Mouse (Mus musculus): Measurements from ENCODE around the gene Lmln.
"Not testable (repeated sequence)": the region's sequence is repeated elsewhere in the genome, so short reads cannot be mapped to it uniquely, and the experiment has no call there.

The Lmln gene

GRCm38 (mm10) chr16:33141758-33142280, 79.5 kb downstream of the Lmln start:
- DNase-seq: no peak

- no peak for DNase-seq
Measured at GRCm38 (mm10) chr16:33143452-33143851, 81.1 kb downstream of the Lmln start.

GRCm38 (mm10) chr16:33146185-33146584, 83.9 kb downstream of the Lmln start:
- no peak for DNase-seq

GRCm38 (mm10) chr16:33148135-33148534, 85.8 kb downstream of the Lmln start:
- no peak for DNase-seq

- DNase-seq: not testable (repeated sequence)
Measured at GRCm38 (mm10) chr16:33150875-33151274, 88.6 kb downstream of the Lmln start.

- DNase-seq: peak in 1 of 2 experiments; percentile 31
Measured at GRCm38 (mm10) chr16:33151558-33151957, 89.2 kb downstream of the Lmln start.

- DNase-seq: peak in 1 of 2 experiments; percentile 38
Measured at GRCm38 (mm10) chr16:33154992-33155391, 92.7 kb downstream of the Lmln start.

GRCm38 (mm10) chr16:33158006-33158405, 95.7 kb downstream of the Lmln start:
- DNase-seq: no peak

- no peak for DNase-seq
Measured at GRCm38 (mm10) chr16:33158590-33159071, 96.3 kb downstream of the Lmln start.

GRCm38 (mm10) chr16:33159363-33159762, 97.0 kb downstream of the Lmln start:
- no peak for DNase-seq

GRCm38 (mm10) chr16:33163330-33164090, 101.2 kb downstream of the Lmln start:
- no peak for DNase-seq

GRCm38 (mm10) chr16:33166284-33166683, 104.0 kb downstream of the Lmln start:
- DNase-seq: not testable (repeated sequence)

GRCm38 (mm10) chr16:33167537-33167936, 105.2 kb downstream of the Lmln start:
- no peak for DNase-seq

GRCm38 (mm10) chr16:33169471-33170034, 107.2 kb downstream of the Lmln start:
- no peak for DNase-seq

- DNase-seq: no peak
Measured at GRCm38 (mm10) chr16:33170716-33171587, 108.6 kb downstream of the Lmln start.

- no peak for DNase-seq
Measured at GRCm38 (mm10) chr16:33171800-33172199, 109.5 kb downstream of the Lmln start.

- no peak for DNase-seq
Measured at GRCm38 (mm10) chr16:33173151-33173550, 110.8 kb downstream of the Lmln start.

GRCm38 (mm10) chr16:33174695-33175094, 112.4 kb downstream of the Lmln start:
- no peak for DNase-seq

GRCm38 (mm10) chr16:33176831-33177230, 114.5 kb downstream of the Lmln start:
- DNase-seq: not testable (repeated sequence)
